Mouse (Mus musculus): Measurements from ENCODE around the gene Txndc8.

GRCm38 (mm10) chr4:57959056-57959455 lies 49.9 kb downstream of the Txndc8 start:
- TF ChIP-seq POLR2A (IDR thresholded peaks at IDR 0.05; ENCODE audit: borderline replicate concordance, insufficient read depth, low read length) (no peak), CTCF (IDR thresholded peaks at IDR 0.05; ENCODE audit: borderline replicate concordance, insufficient read depth, low read depth, low read length) (no peak)
